Mouse (Mus musculus): ENCODE measurements around the gene Pde10a.
A peak's percentile ranks its signal among the peaks of the same experiment; 100 is the strongest.
"Not testable (repeated sequence)": the region's sequence is repeated elsewhere in the genome, so short reads cannot be mapped to it uniquely, and the experiment has no call there.

The Pde10a gene

GRCm38 (mm10) chr17:8652681-8653262 is 127.6 kb downstream of the Pde10a start:
- no peak for DNase-seq

- no peak for DNase-seq
These were observed 132.5 kb downstream of the Pde10a start for GRCm38 (mm10) chr17:8657661-8658060.

- DNase-seq: peak; percentile 21 to 39
These were observed 133.7 kb downstream of the Pde10a start for GRCm38 (mm10) chr17:8658751-8659454.

- no peak for DNase-seq
These were observed 141.7 kb downstream of the Pde10a start for GRCm38 (mm10) chr17:8666912-8667311.

GRCm38 (mm10) chr17:8674651-8675050 is 149.5 kb downstream of the Pde10a start:
- no peak for DNase-seq

GRCm38 (mm10) chr17:8686356-8686755 is 161.2 kb downstream of the Pde10a start:
- DNase-seq: no peak

GRCm38 (mm10) chr17:8688096-8688495 is 162.9 kb downstream of the Pde10a start:
- DNase-seq: no peak

- DNase-seq: peak in 1 of 2 experiments; percentile 32
These were observed 173.1 kb downstream of the Pde10a start for GRCm38 (mm10) chr17:8698265-8698664.

GRCm38 (mm10) chr17:8698793-8699192 is 173.6 kb downstream of the Pde10a start:
- peak; percentile 11 to 30 for DNase-seq

- DNase-seq: no peak
These were observed 175.9 kb downstream of the Pde10a start for GRCm38 (mm10) chr17:8701096-8701495.

GRCm38 (mm10) chr17:8702503-8702902 is 177.3 kb downstream of the Pde10a start:
- no peak for DNase-seq

GRCm38 (mm10) chr17:8708006-8708405 is 182.8 kb downstream of the Pde10a start:
- no peak for DNase-seq

GRCm38 (mm10) chr17:8712734-8713133 is 187.6 kb downstream of the Pde10a start:
- DNase-seq: not testable (repeated sequence)

GRCm38 (mm10) chr17:8720961-8721360 is 195.8 kb downstream of the Pde10a start:
- DNase-seq: no peak

- no peak for DNase-seq
These were observed 199.3 kb downstream of the Pde10a start for GRCm38 (mm10) chr17:8724464-8724974.

- DNase-seq: peak; percentile 55 to 62
These were observed 203.5 kb downstream of the Pde10a start for GRCm38 (mm10) chr17:8728646-8729045.

- no peak for DNase-seq
These were observed 204.6 kb downstream of the Pde10a start for GRCm38 (mm10) chr17:8729808-8730207.

GRCm38 (mm10) chr17:8731073-8731472 is 205.9 kb downstream of the Pde10a start:
- DNase-seq: no peak

- DNase-seq: no peak
These were observed 211.1 kb downstream of the Pde10a start for GRCm38 (mm10) chr17:8736259-8736658.

- no peak for DNase-seq
These were observed 217.6 kb downstream of the Pde10a start for GRCm38 (mm10) chr17:8742772-8743171.

GRCm38 (mm10) chr17:8745334-8745733 is 220.2 kb downstream of the Pde10a start:
- DNase-seq: no peak

- no peak for DNase-seq
These were observed 224.3 kb downstream of the Pde10a start for GRCm38 (mm10) chr17:8749426-8749825.

- DNase-seq: no peak
These were observed 232.4 kb downstream of the Pde10a start for GRCm38 (mm10) chr17:8757576-8757975.

- DNase-seq: peak; percentile 35 to 39
These were observed 238.1 kb downstream of the Pde10a start for GRCm38 (mm10) chr17:8763248-8763647.
